Mouse (Mus musculus) hindbrain, embryonic 14.5 days (tissue): ENCODE measurements at regions not wholly inside any gene's neighbourhood (a gene's known extent, or its start where the extent isn't known, plus 50 kb on each side); places are given as distances from the start of the nearest gene placed in this dataset.

Experiments
- ATAC-seq: fragments of 200-750 bp; cut with Nextera tagmentation; 2 replicates; pipeline ENCODE4 v1.8.0; 2017; ENCODE audit warnings: moderate number of reproducible peaks, mild to moderate bottlenecking, moderate TSS enrichment, moderate library complexity; ENCODE audit not compliant: low FRiP score
- DNase-seq: peaks from one replicate; pipeline ENCODE4 v3.0.0-alpha.2; 2015; ENCODE audit warnings: low spot score
- H3K27ac ChIP-seq: fragments of 300-500 bp; sonication (generic); 2 replicates; pipeline ENCODE4 v1.5.1; 2014; ENCODE audit warnings: mild to moderate bottlenecking, moderate library complexity
- H3K27me3 ChIP-seq: fragments of 300-500 bp; sonication (generic); 2 replicates; pipeline ENCODE4 v1.6.1; 2014; ENCODE audit warnings: mild to moderate bottlenecking, low read length, mixed read lengths; ENCODE audit not compliant: control insufficient read depth, insufficient read depth
- H3K36me3 ChIP-seq: fragments of 300-500 bp; sonication (generic); replicated peaks from 2 replicates; pipeline ENCODE4 v1.6.1; 2014; ENCODE audit not compliant: control insufficient read depth, insufficient read depth
- H3K4me1 ChIP-seq: fragments of 300-500 bp; sonication (generic); replicated peaks from 2 replicates; pipeline ENCODE4 v1.6.1; 2014; ENCODE audit warnings: antibody characterized with exemption, low read length, mixed read lengths; ENCODE audit not compliant: control insufficient read depth, insufficient read depth
- H3K4me2 ChIP-seq: fragments of 300-500 bp; sonication (generic); replicated peaks from 2 replicates; pipeline ENCODE4 v1.6.1; 2014; ENCODE audit warnings: mild to moderate bottlenecking, moderate library complexity
- H3K4me3 ChIP-seq: fragments of 300-500 bp; sonication (generic); replicated peaks from 2 replicates; pipeline ENCODE4 v1.5.1; 2014; ENCODE audit warnings: mild to moderate bottlenecking, low read length
- H3K9ac ChIP-seq: fragments of 300-500 bp; sonication (generic); 2 replicates; pipeline ENCODE4 v1.6.1; 2014
- H3K9me3 ChIP-seq: fragments of 300-500 bp; sonication (generic); 2 replicates; pipeline ENCODE4 v1.6.1; 2016; ENCODE audit warnings: low read length; ENCODE audit not compliant: control insufficient read depth
- WGBS: fragments of 180-500 bp; shearing (Covaris S2); extraction: QIAGEN DNeasy Blood & Tissue Kit; methylation state at CpG from one replicate; pipeline ENCODE4 v1.1.7; 2014; 5-methylcytosine and 5-hydroxymethylcytosine counted together

- no peak for DNase-seq
- WGBS = 94% methylated on average over 1 of the region's 1 CpGs
- Histone ChIP-seq H3K4me3 (no peak overlapping the region), H3K9ac (no peak overlapping the region), H3K4me2 (no peak overlapping the region), H3K9me3 (no peaks in the 10 kb centered on the region; the same call in 1 of the 2 replicates), H3K27me3 (no peaks in the 10 kb centered on the region), H3K36me3 (no peaks in the 10 kb centered on the region), H3K4me1 (no peaks in the 10 kb centered on the region), H3K27ac (no peak overlapping the region)
- ATAC-seq = no peak
These were observed 125.2 kb downstream of the Slc30a10 start for GRCm38 (mm10) chr1:185579824-185580223.

GRCm38 (mm10) chr1:185585191-185585870, 130.7 kb downstream of the Slc30a10 start:
- WGBS = 79% methylated on average over 6 of the region's 6 CpGs
- H3K4me3 ChIP-seq = no peak overlapping the region
- H3K4me2 ChIP-seq = no peak overlapping the region
- DNase-seq = no peak
- H3K36me3 ChIP-seq = no peaks in the 10 kb centered on the region
- no peak for ATAC-seq
- no peak overlapping the region for H3K27ac ChIP-seq
- H3K27me3 ChIP-seq = no peaks in the 10 kb centered on the region
- H3K9me3 ChIP-seq = no peaks in the 10 kb centered on the region
- H3K9ac ChIP-seq = no peak overlapping the region
- H3K4me1 ChIP-seq = no peaks in the 10 kb centered on the region

GRCm38 (mm10) chr1:185587671-185588347, 133.2 kb downstream of the Slc30a10 start:
- Histone ChIP-seq H3K27ac (no peak overlapping the region), H3K9ac (no peak overlapping the region), H3K4me1 (no peaks in the 10 kb centered on the region), H3K4me2 (no peak overlapping the region), H3K9me3 (no peaks in the 10 kb centered on the region), H3K27me3 (no peaks in the 10 kb centered on the region), H3K4me3 (no peak overlapping the region), H3K36me3 (no peaks in the 10 kb centered on the region)
- DNase-seq = no peak
- WGBS = 87% methylated on average over 13 of the region's 13 CpGs
- ATAC-seq = no peak

GRCm38 (mm10) chr1:185588348-185588719, 133.7 kb downstream of the Slc30a10 start:
- Histone ChIP-seq H3K36me3 (no peaks in the 10 kb centered on the region), H3K9me3 (no peaks in the 10 kb centered on the region), H3K27me3 (no peaks in the 10 kb centered on the region), H3K4me2 (no peak overlapping the region), H3K9ac (no peak overlapping the region), H3K27ac (no peak overlapping the region), H3K4me3 (no peak overlapping the region), H3K4me1 (no peaks in the 10 kb centered on the region)
- DNase-seq (no peak), ATAC-seq (no peak)
- 91% methylated on average over 4 of the region's 4 CpGs for WGBS

GRCm38 (mm10) chr1:185596815-185597214, 142.2 kb downstream of the Slc30a10 start:
- 86% methylated on average over 5 of the region's 5 CpGs for WGBS
- no peak for ATAC-seq

DNA sequence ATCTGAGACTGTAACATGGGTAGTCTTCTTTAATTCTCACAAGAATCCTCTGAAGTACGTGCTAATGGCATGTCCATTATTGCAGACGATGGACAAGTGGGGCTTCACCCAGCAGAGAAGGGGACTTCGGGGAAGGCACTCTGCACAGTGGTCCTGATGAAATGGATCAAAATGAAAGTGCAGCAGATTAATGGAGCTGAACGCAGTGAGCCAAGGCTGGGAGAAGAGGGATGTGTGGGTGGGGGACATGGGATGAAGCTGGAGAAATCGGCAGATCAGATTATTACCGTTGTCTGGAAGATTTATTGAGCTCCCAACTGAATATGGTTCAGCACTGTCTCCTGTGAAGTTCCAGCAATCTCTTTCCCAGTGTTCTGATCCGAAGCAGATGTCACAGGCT, 143.9 kb downstream of the Slc30a10 start:
- no peaks in the 10 kb centered on the region for H3K4me1 ChIP-seq
- 77% methylated on average over 7 of the region's 7 CpGs for WGBS

More at GRCm38 (mm10) chr1:185596815-185597214, 142.2 kb downstream of the Slc30a10 start:
- H3K27me3 ChIP-seq = no peaks in the 10 kb centered on the region
- no peak overlapping the region for H3K4me3 ChIP-seq
- H3K27ac ChIP-seq = no peak overlapping the region
- no peaks in the 10 kb centered on the region for H3K4me1 ChIP-seq
- no peak for DNase-seq
- no peak overlapping the region for H3K9ac ChIP-seq
- H3K9me3 ChIP-seq = 0 out of 2 replicates have a peak, but pooled peaks cover 6% of the 10 kb centered on the region
- H3K36me3 ChIP-seq = no peaks in the 10 kb centered on the region
- no peak overlapping the region for H3K4me2 ChIP-seq

GRCm38 (mm10) chr1:185601166-185601565, 146.5 kb downstream of the Slc30a10 start:
- WGBS = 77% methylated on average over 1 of the region's 1 CpGs
- Histone ChIP-seq H3K4me1 (no peaks in the 10 kb centered on the region), H3K27me3 (no peaks in the 10 kb centered on the region), H3K27ac (no peak overlapping the region), H3K9ac (no peak overlapping the region), H3K4me2 (no peak overlapping the region), H3K9me3 (0 out of 2 replicates have a peak, but pooled peaks cover 6% of the 10 kb centered on the region), H3K36me3 (no peaks in the 10 kb centered on the region), H3K4me3 (no peak overlapping the region)
- DNase-seq (no peak), ATAC-seq (no peak)

More for the DNA sequence above, 143.9 kb downstream of the Slc30a10 start:
- ATAC-seq (no peak), DNase-seq (no peak)
- Histone ChIP-seq H3K9me3 (0 out of 2 replicates have a peak, but pooled peaks cover 6% of the 10 kb centered on the region), H3K4me3 (no peak overlapping the region), H3K27ac (no peak overlapping the region), H3K9ac (no peak overlapping the region), H3K36me3 (no peaks in the 10 kb centered on the region), H3K4me2 (no peak overlapping the region), H3K27me3 (no peaks in the 10 kb centered on the region)

DNA sequence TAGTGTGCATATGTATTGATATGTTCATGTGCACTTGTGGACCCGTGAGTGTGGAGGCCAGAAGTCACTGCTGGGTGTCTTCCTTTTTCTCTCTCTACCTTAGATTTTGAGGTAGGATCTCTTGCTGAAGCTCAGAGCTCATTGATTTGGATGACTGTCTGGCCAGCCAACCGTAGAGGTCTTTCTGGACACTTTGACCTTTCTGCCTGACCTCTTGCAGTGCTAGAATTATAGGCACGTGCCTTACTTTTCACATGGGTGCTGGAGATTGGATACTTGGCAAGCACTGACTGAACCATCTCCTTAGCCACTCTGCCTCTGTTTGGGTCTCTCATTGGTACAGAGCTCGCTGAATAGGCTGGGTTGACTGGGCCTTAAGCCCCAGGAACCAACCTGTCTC, 151.3 kb downstream of the Slc30a10 start:
- Histone ChIP-seq H3K4me1 (no peaks in the 10 kb centered on the region), H3K9me3 (no peaks in the 10 kb centered on the region), H3K27me3 (no peaks in the 10 kb centered on the region), H3K27ac (no peak overlapping the region), H3K4me2 (no peak overlapping the region), H3K4me3 (no peak overlapping the region), H3K36me3 (no peaks in the 10 kb centered on the region), H3K9ac (no peak overlapping the region)
- DNase-seq = no peak
- 70% methylated on average over 4 of the region's 4 CpGs for WGBS
- no peak for ATAC-seq

DNA sequence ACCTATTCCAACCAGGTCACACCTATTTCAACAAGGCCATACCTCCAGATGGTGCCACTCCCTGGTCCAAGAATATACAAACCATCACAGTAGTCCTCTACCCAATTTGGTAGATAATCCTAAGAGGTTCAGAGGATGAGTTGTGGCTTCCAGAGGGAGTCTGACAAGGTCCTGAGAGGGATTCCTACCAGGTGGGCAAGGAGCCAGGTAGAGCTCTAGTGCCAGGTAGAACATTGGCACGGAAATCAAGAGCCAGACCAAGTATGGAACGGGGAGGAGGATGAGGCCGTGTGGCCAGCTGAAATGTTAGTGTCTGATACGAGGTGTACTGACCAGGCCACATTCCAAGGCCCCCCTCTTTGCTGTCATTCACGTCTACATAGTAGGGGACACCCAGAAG, 153.0 kb downstream of the Slc30a10 start:
- no peaks in the 10 kb centered on the region for H3K27me3 ChIP-seq
- ATAC-seq (no peak), DNase-seq (no peak)
- H3K4me3 ChIP-seq = no peak overlapping the region
- H3K27ac ChIP-seq = no peak overlapping the region
- no peak overlapping the region for H3K4me2 ChIP-seq
- WGBS = 91% methylated on average over 5 of the region's 5 CpGs
- no peaks in the 10 kb centered on the region for H3K4me1 ChIP-seq
- H3K9ac ChIP-seq = no peak overlapping the region
- H3K36me3 ChIP-seq = no peaks in the 10 kb centered on the region
- H3K9me3 ChIP-seq = no peaks in the 10 kb centered on the region
